Mouse (Mus musculus) C2C12 (cell line): ENCODE measurements around the gene Abhd10.

Experiments
- CEBPB ChIP-seq: IDR thresholded peaks from one replicate; pipeline ENCODE4 v1.6.1; 2011; ENCODE audit warnings: low read depth, mild to moderate bottlenecking, control low read depth, moderate library complexity
- CTCF ChIP-seq: IDR thresholded peaks from one replicate; pipeline ENCODE4 v1.5.1; 2011; ENCODE audit not compliant: control insufficient read depth, insufficient read depth, insufficient read length
- MAX ChIP-seq: IDR thresholded peaks from one replicate; pipeline ENCODE4 v1.6.1; 2011; ENCODE audit warnings: mild to moderate bottlenecking, control low read depth
- USF1 ChIP-seq: IDR thresholded peaks from one replicate; pipeline ENCODE4 v1.6.1; 2011; ENCODE audit warnings: low read depth, mild to moderate bottlenecking, control low read depth, moderate library complexity

GRCm38 (mm10) chr16:45724061-45724741 lies 18.6 kb downstream of the Abhd10 start, which contains the start of gene Tagln3:
- TF ChIP-seq CTCF (no peak), USF1 (no peak), MAX (no peak), CEBPB (no peak)
